Mouse (Mus musculus): ENCODE measurements around the gene Slc38a10. TPM values are rescaled to one million over a fixed set of nuclear protein-coding genes. Genes with fewer than 3 reads are reported as not detected.
A peak's percentile ranks its signal among the peaks of the same experiment; 100 is the strongest.

Gene Slc38a10
- polyA plus RNA-seq (2015; fragmentation: Nextera tagmentation; extraction: Ambion mirVana): 35.5 and 38.3 TPM in 2 replicates

DNA sequence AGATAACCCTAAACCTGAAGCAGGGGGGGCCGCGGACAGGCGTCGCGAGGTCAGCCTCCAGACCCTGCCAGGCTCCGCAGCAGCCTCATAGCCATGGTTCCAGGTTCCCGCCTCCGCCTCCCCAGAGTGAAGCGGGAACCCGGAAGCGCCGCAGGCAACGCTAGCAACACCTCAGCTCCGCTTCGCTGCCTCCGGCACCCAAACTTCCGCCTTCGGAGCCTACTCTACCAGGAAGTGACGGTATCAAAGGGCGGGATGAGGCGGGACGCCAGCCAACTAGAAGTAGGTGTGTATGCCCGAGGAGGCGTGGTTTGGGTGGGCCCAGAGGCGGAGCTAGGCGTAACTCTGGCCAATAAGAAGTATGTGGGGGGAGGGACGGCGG lies at the start of gene Slc38a10:
Gene Slc38a10, minus strand, starts transcription at position 234 of the 382 bp plus-strand sequence.
- DNase-seq (peak; percentile 99), ATAC-seq (ENCODE audit: low read depth) (peak; percentile 97)
- Histone ChIP-seq H3K27me3 (no peaks in the 10 kb centered on the region), H3K27ac (peak within 1 kb of the TSS; percentile 81), H3K36me3 (peaks cover 15% of the 10 kb centered on the region; the same call in 1 of the 2 replicates), H3K4me2 (peak within 1 kb of the TSS; percentile 89), H3K9ac (peak within 1 kb of the TSS; percentile 86), H3K4me3 (replicated peaks) (peak within 1 kb of the TSS; percentile 81), H3K9me3 (replicated peaks) (no peaks in the 10 kb centered on the region), H3K4me1 (replicated peaks) (peaks cover 48% of the 10 kb centered on the region)
- under 1% methylated on average over 28 of the region's 28 CpGs for WGBS (ENCODE audit: insufficient replicate concordance)

GRCm38 (mm10) chr11:120200621-120201020 lies 49.5 kb upstream of the Slc38a10 start:
- ATAC-seq (ENCODE audit: low read depth) (no peak), DNase-seq (no peak)
- H3K27me3 ChIP-seq: 0 out of 2 replicates have a peak, but pooled peaks cover 2% of the 10 kb centered on the region
- WGBS (ENCODE audit: insufficient replicate concordance): 44% methylated on average over 6 of the region's 6 CpGs
- H3K9me3 ChIP-seq (replicated peaks): no peaks in the 10 kb centered on the region
- no peak overlapping the region for H3K4me2 ChIP-seq
- no peaks in the 10 kb centered on the region for H3K36me3 ChIP-seq
- no peak overlapping the region for H3K9ac ChIP-seq
- H3K4me3 ChIP-seq (replicated peaks): no peak overlapping the region
- H3K4me1 ChIP-seq (replicated peaks): no peaks in the 10 kb centered on the region
- no peak overlapping the region for H3K27ac ChIP-seq

- Histone ChIP-seq H3K4me3 (replicated peaks) (no peak overlapping the region), H3K4me1 (replicated peaks) (no peaks in the 10 kb centered on the region), H3K27me3 (no peaks in the 10 kb centered on the region), H3K27ac (no peak overlapping the region), H3K36me3 (no peaks in the 10 kb centered on the region), H3K9me3 (replicated peaks) (no peaks in the 10 kb centered on the region), H3K9ac (no peak overlapping the region), H3K4me2 (no peak overlapping the region)
- no peak for ATAC-seq (ENCODE audit: low read depth)
- no peak for DNase-seq
- 40% methylated on average over 7 of the region's 7 CpGs for WGBS (ENCODE audit: insufficient replicate concordance)
Observed at GRCm38 (mm10) chr11:120199766-120200165, 48.6 kb upstream of the Slc38a10 start.

DNA sequence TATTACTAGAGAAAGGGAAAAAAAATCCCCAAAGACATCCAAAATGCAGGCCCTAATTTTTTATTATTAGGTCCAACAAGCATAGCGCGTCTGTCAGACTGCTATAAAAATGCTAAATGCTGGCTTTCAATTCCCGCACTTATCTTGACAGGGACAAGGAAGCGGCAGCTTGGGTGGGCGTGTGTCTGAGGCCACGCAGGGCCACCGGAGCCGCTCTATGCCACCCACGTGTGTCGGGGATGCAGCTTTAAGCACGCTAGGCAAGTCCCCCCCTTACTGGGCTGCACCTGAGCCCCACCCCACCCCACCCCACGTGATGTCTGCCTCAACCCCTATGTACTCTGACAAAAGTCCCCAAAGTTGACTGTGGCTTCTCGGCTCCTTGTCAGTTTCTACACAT lies 47.7 kb upstream of the Slc38a10 start:
- Histone ChIP-seq H3K4me1 (replicated peaks) (no peaks in the 10 kb centered on the region), H3K9me3 (replicated peaks) (no peaks in the 10 kb centered on the region), H3K27me3 (no peaks in the 10 kb centered on the region), H3K4me2 (no peak overlapping the region), H3K27ac (no peak overlapping the region), H3K9ac (no peak overlapping the region), H3K36me3 (no peaks in the 10 kb centered on the region), H3K4me3 (replicated peaks) (no peak overlapping the region)
- ATAC-seq (ENCODE audit: low read depth): no peak
- WGBS (ENCODE audit: insufficient replicate concordance): 31% methylated on average over 13 of the region's 13 CpGs
- no peak for DNase-seq

GRCm38 (mm10) chr11:120190526-120191412 lies 39.6 kb upstream of the Slc38a10 start:
- Histone ChIP-seq H3K27ac (0 out of 2 replicates have a peak overlapping the region, but pooled peaks have one; percentile 23), H3K36me3 (0 out of 2 replicates have a peak, but pooled peaks cover 2% of the 10 kb centered on the region), H3K27me3 (peaks cover 61% of the 10 kb centered on the region), H3K9me3 (replicated peaks) (no peaks in the 10 kb centered on the region), H3K4me1 (replicated peaks) (peaks cover 32% of the 10 kb centered on the region), H3K4me3 (replicated peaks) (peak overlapping the region; percentile 66), H3K9ac (peak overlapping the region; percentile 60), H3K4me2 (peak overlapping the region; percentile 79)
- no peak for ATAC-seq (ENCODE audit: low read depth)
- no peak for DNase-seq
- WGBS (ENCODE audit: insufficient replicate concordance): 52% methylated on average over 14 of the region's 14 CpGs

DNA sequence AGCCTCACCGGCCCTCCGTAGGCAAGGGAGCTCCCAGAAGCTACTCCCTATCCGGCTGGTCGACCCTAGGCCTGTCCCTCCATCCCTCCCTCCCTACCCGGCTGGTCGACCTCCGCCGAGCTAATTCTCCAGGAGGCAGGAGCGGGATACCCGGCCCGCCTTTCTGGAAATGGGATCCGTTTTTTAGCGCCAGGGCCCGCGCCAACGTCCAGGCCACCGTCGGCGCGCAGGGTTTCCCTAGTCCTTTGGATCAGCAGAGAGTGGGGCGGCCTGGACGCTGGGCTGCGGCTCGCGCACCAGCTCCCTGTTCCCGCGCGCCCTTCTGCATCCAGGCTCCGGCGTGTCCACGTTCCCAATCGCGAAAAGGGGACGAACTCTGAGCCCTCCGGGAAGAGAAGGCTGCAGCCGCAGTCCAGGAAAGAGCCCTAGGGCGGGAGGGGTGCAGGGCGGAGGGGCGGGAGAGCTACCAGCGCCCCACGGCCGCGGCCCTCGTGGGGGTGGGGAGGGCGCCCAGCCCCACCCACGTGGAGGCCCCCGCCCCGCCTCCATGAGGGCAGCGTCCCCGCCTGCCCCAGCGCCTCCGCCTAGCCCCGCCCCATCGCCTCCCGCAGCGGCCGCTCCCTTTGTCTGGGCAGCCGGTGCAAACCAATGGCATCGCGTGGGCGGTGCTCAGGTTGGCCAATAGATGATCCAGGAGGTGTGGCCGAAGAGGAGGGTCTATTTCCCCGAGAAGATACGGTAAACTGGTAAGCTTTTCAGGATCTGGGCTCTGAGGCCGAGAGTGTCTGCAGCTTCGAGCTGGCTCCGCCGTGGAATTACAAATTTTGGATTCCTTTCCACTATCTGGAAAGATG lies 38.5 kb upstream of the Slc38a10 start:
- 0 out of 2 replicates have a peak, but pooled peaks cover 2% of the 10 kb centered on the region for H3K36me3 ChIP-seq
- H3K27ac ChIP-seq: peak overlapping the region; percentile 76
- ATAC-seq (ENCODE audit: low read depth) (peak; percentile 94), DNase-seq (peak; percentile 91)
- under 1% methylated on average over 68 of the region's 68 CpGs for WGBS (ENCODE audit: insufficient replicate concordance)
- H3K4me1 ChIP-seq (replicated peaks): peaks cover 43% of the 10 kb centered on the region
- peak overlapping the region; percentile 71 for H3K9ac ChIP-seq
- H3K9me3 ChIP-seq (replicated peaks): no peaks in the 10 kb centered on the region
- peaks cover 72% of the 10 kb centered on the region for H3K27me3 ChIP-seq
- H3K4me2 ChIP-seq: peak overlapping the region; percentile 79
- H3K4me3 ChIP-seq (replicated peaks): peak overlapping the region; percentile 66

DNA sequence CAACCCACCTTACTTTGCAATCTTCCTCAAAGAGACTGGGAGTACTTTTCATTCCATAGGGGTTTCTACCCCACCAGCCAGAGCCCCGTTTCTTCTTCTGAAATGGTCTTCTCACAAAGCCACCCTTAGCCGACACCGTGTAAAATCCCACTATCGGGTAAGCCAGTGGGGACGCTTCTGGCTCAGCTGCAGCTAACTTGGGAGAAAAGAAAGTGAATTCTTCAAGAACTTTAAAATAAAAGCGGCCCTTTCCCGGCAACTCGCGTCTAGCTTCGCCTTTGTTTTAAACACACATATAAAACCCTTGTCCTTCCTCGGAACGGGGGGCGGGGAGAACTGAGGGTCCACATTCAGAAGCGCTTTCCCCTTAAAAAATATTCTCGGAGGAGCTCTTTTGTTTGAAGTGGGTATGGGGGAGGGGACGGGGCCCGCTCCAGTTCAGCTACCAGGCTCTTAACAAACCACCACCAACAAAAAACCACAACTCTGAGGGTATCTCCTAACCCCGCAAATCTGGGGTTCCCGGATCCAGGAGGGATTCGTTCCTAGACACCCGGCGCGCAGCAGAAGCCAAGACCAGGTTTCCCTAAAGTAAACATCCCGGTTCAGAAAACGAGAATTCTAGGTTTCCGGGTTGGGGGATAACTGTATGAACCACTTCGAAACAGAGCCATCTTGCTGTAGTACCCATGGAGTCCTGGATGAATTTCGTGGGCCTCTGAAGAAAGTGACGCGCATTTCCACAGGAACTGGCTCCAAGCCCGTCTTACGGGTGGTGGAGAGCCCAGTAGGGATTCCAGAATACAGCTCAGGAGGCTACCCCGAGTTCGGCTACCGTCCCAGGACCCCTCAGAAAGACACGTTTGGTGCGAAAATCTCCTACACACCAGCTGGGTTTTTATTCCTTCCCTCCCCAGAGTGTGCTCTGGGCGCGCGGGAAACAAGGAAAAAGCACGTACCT lies 37.6 kb upstream of the Slc38a10 start:
- under 1% methylated on average over 41 of the region's 41 CpGs for WGBS (ENCODE audit: insufficient replicate concordance)
- Histone ChIP-seq H3K9me3 (replicated peaks) (no peaks in the 10 kb centered on the region), H3K27ac (peak overlapping the region; percentile 76), H3K4me2 (peak overlapping the region; percentile 79), H3K27me3 (peaks cover 81% of the 10 kb centered on the region), H3K4me1 (replicated peaks) (peaks cover 52% of the 10 kb centered on the region), H3K9ac (peak overlapping the region; percentile 71), H3K4me3 (replicated peaks) (peak overlapping the region; percentile 66), H3K36me3 (0 out of 2 replicates have a peak, but pooled peaks cover 2% of the 10 kb centered on the region)
- ATAC-seq (ENCODE audit: low read depth) (no peak), DNase-seq (no peak)

GRCm38 (mm10) chr11:120188102-120188480 lies 36.9 kb upstream of the Slc38a10 start:
- Histone ChIP-seq H3K4me1 (replicated peaks) (peaks cover 59% of the 10 kb centered on the region), H3K36me3 (0 out of 2 replicates have a peak, but pooled peaks cover 2% of the 10 kb centered on the region), H3K9ac (peak overlapping the region; percentile 71), H3K4me2 (peak overlapping the region; percentile 79), H3K4me3 (replicated peaks) (peak overlapping the region; percentile 66), H3K27ac (no peak overlapping the region), H3K9me3 (replicated peaks) (no peaks in the 10 kb centered on the region), H3K27me3 (peaks cover 88% of the 10 kb centered on the region)
- ATAC-seq (ENCODE audit: low read depth) (no peak), DNase-seq (no peak)
- WGBS (ENCODE audit: insufficient replicate concordance): 1% methylated on average over 24 of the region's 24 CpGs

GRCm38 (mm10) chr11:120187236-120188101 lies 36.3 kb upstream of the Slc38a10 start:
- Histone ChIP-seq H3K9ac (peak overlapping the region; percentile 71), H3K4me2 (peak overlapping the region; percentile 79), H3K4me3 (replicated peaks) (peak overlapping the region; percentile 66), H3K27ac (no peak overlapping the region), H3K4me1 (replicated peaks) (peaks cover 63% of the 10 kb centered on the region), H3K9me3 (replicated peaks) (no peaks in the 10 kb centered on the region), H3K27me3 (peaks cover 92% of the 10 kb centered on the region), H3K36me3 (0 out of 2 replicates have a peak, but pooled peaks cover 2% of the 10 kb centered on the region)
- DNase-seq: no peak
- WGBS (ENCODE audit: insufficient replicate concordance): 5% methylated on average over 43 of the region's 43 CpGs
- no peak for ATAC-seq (ENCODE audit: low read depth)

Data from liver, embryonic 13.5 days (tissue).